Mouse (Mus musculus) cerebellum, postnatal 4 days (tissue): ENCODE measurements at regions not wholly inside any gene's neighbourhood (a gene's known extent, or its start where the extent isn't known, plus 50 kb on each side); places are given as distances from the start of the nearest gene placed in this dataset.

Experiments
- DNase-seq, 2 experiments: peaks; one replicate each; pipeline ENCODE4 v3.0.0; 2022; ENCODE audit warnings: low spot score in 2 of 2, mixed read lengths in 1 of 2

DNA sequence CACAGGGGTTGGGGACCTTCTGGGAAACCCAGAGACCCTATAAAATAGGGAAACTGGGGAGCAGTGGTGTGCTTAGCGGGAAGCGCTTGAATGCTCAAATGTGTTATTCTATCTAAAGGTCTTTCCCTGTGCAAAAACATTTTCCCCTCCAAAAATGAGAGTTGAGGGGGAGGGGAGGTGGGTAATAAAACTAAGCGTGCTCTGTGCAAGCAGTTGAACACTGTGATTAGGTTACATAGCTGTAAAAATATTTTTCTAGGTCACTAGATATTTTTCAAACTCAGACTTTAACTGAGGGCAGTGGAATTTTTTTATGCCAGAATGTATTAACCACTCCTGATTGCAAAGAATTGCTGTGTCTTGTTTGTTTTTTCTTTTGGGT, 77.0 kb upstream of the Tbl1x start:
- DNase-seq = no peak

DNA sequence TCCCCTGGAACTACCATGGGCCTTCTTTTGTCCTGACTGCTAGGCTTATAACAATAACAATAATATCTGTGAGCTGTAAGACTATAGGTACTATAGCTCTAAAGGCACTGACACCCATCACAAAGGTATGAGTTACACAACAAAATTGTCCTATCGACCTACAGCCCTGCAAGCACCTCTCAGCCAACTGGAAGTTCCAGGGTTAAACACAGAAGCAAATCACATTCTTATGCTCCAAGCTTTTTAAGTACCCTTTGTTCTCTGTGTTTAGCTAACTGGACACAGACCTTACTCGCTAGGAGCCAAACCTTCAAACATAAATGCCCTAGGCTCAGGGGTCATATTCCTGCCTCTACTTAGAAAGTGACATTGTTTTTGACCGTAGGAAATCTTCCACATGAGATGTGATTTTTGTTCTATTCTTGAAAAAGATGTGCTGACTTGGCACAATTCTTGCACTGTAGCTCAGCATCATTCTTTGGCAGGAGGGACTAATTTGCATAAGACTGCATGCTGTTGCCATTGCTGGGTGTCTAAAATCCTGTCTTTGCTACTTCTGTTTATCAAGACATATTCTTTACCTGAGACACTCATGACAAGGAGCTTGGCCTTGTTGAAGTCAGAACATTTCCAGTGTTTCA, 66.8 kb upstream of the Tbl1x start:
- DNase-seq = no peak

DNA sequence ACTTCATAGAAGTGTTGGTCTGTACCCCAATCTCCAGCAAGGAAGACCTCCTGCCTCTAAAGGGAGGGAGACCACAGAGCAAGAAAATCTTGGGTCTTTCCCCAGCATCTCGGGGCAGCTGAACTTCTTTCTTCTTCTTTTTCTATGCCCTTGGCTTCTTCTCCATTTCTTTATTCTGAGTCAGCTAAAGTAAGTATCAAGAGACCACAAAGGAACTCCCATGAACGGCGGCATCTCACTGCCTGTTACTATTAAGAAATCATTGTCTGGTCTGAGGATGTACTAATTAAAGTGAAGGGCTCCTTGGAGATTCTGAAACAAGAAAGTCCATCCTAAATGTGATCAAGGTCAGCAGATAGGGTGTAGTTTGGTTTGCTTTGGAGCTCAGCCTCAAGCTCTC, 64.1 kb upstream of the Tbl1x start:
- DNase-seq = no peak

DNA sequence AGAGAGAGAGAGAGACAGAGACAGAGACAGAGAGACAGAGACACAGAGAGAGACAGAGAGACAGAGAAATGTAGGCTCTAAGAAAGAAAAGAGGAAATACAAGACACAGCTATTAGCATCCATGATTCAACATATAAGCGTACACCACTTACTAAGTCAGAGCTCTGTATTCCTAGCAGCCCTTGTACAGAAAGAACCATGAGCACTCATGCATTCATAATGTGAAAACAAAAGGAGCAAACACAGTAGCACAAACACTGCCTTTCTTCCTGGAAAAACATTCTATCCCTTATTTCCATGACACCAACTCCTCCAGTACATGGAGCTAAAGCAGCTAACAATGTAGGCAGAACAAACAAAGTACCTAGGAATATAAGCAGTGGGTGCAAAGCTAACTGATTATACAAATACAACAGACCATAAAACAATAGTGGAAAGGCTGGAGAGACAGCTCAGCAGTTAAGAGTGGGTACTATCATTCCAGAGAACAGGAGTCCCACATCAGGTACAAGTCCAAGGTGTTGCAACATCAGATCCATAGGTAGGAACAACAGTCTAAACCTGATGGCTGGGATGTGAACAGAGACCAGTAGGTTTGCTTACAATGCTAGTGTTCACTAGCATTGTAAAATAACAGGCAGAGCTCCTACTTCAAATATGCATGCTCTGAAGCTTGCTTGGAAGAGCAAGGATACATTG, 58.7 kb upstream of the Tbl1x start:
- no peak for DNase-seq
